Mouse (Mus musculus): ENCODE results near the gene 5330417C22Rik. TPM values are rescaled to one million over a fixed set of nuclear protein-coding genes. Genes with fewer than 3 reads are reported as not detected.
A peak's percentile ranks its signal among the peaks of the same experiment; 100 is the strongest.

5330417C22Rik gene
- polyA plus RNA-seq, 1 experiment from 2014 or later = 17.1 TPM

- Histone ChIP-seq H3K4me1 (replicated peaks) (no peaks in the 10 kb centered on the region), H3K4me3 (replicated peaks) (no peak overlapping the region), H3K9me3 (no peaks in the 10 kb centered on the region), H3K9ac (no peak overlapping the region), H3K4me2 (replicated peaks) (no peak overlapping the region), H3K27ac (no peak overlapping the region), H3K36me3 (no peaks in the 10 kb centered on the region), H3K27me3 (replicated peaks) (no peaks in the 10 kb centered on the region)
- WGBS = 72% methylated on average over 4 of the region's 4 CpGs
- peak; percentile 63; the same call in 1 of the 2 replicates for ATAC-seq
Observed at GRCm38 (mm10) chr3:108484749-108485148, 51.6 kb downstream of the 5330417C22Rik start.

GRCm38 (mm10) chr3:108478800-108479199 is 57.5 kb downstream of the 5330417C22Rik start:
- no peak for ATAC-seq
- Histone ChIP-seq H3K9ac (no peak overlapping the region), H3K4me1 (replicated peaks) (0 out of 2 replicates have a peak, but pooled peaks cover 3% of the 10 kb centered on the region), H3K27ac (no peak overlapping the region), H3K36me3 (no peaks in the 10 kb centered on the region), H3K4me3 (replicated peaks) (no peak overlapping the region), H3K4me2 (replicated peaks) (no peak overlapping the region), H3K9me3 (no peaks in the 10 kb centered on the region), H3K27me3 (replicated peaks) (no peaks in the 10 kb centered on the region)
- 74% methylated on average over 4 of the region's 4 CpGs for WGBS

- H3K4me2 ChIP-seq (replicated peaks) = peak overlapping the region; percentile 20
- H3K9me3 ChIP-seq = no peaks in the 10 kb centered on the region
- peak; percentile 93 for ATAC-seq
- no peaks in the 10 kb centered on the region for H3K27me3 ChIP-seq (replicated peaks)
- 40% methylated on average over 14 of the region's 14 CpGs for WGBS
- H3K27ac ChIP-seq = peak overlapping the region; percentile 48
- 0 out of 2 replicates have a peak, but pooled peaks cover 3% of the 10 kb centered on the region for H3K4me1 ChIP-seq (replicated peaks)
- H3K36me3 ChIP-seq = no peaks in the 10 kb centered on the region
- no peak overlapping the region for H3K4me3 ChIP-seq (replicated peaks)
- no peak overlapping the region for H3K9ac ChIP-seq
Observed at GRCm38 (mm10) chr3:108476761-108477619, 59.3 kb downstream of the 5330417C22Rik start.

- no peaks in the 10 kb centered on the region for H3K27me3 ChIP-seq (replicated peaks)
- H3K36me3 ChIP-seq = no peaks in the 10 kb centered on the region
- H3K9ac ChIP-seq = no peak overlapping the region
- no peak for ATAC-seq
- no peak overlapping the region for H3K4me2 ChIP-seq (replicated peaks)
- no peak overlapping the region for H3K27ac ChIP-seq
- no peaks in the 10 kb centered on the region for H3K9me3 ChIP-seq
- 72% methylated on average over 5 of the region's 5 CpGs for WGBS
- H3K4me3 ChIP-seq (replicated peaks) = no peak overlapping the region
- 0 out of 2 replicates have a peak, but pooled peaks cover 3% of the 10 kb centered on the region for H3K4me1 ChIP-seq (replicated peaks)
Observed at GRCm38 (mm10) chr3:108475496-108475895, 60.8 kb downstream of the 5330417C22Rik start.

GRCm38 (mm10) chr3:108474969-108475368 is 61.4 kb downstream of the 5330417C22Rik start:
- Histone ChIP-seq H3K27ac (no peak overlapping the region), H3K9ac (no peak overlapping the region), H3K9me3 (no peaks in the 10 kb centered on the region), H3K4me3 (replicated peaks) (no peak overlapping the region), H3K4me2 (replicated peaks) (no peak overlapping the region), H3K36me3 (no peaks in the 10 kb centered on the region), H3K27me3 (replicated peaks) (no peaks in the 10 kb centered on the region), H3K4me1 (replicated peaks) (0 out of 2 replicates have a peak, but pooled peaks cover 3% of the 10 kb centered on the region)
- no peak for ATAC-seq
- WGBS = 81% methylated on average over 7 of the region's 7 CpGs

- Histone ChIP-seq H3K9me3 (no peaks in the 10 kb centered on the region), H3K4me2 (replicated peaks) (no peak overlapping the region), H3K27ac (no peak overlapping the region), H3K9ac (no peak overlapping the region), H3K4me1 (replicated peaks) (no peaks in the 10 kb centered on the region), H3K4me3 (replicated peaks) (no peak overlapping the region), H3K27me3 (replicated peaks) (no peaks in the 10 kb centered on the region), H3K36me3 (no peaks in the 10 kb centered on the region)
- WGBS = 49% methylated on average over 8 of the region's 8 CpGs
- ATAC-seq = no peak
Observed at GRCm38 (mm10) chr3:108467760-108468159, 68.6 kb downstream of the 5330417C22Rik start.

- Histone ChIP-seq H3K4me2 (replicated peaks) (no peak overlapping the region), H3K4me1 (replicated peaks) (no peaks in the 10 kb centered on the region), H3K9ac (no peak overlapping the region), H3K4me3 (replicated peaks) (no peak overlapping the region), H3K9me3 (no peaks in the 10 kb centered on the region), H3K27me3 (replicated peaks) (no peaks in the 10 kb centered on the region), H3K36me3 (no peaks in the 10 kb centered on the region), H3K27ac (no peak overlapping the region)
- no peak; the same call in 1 of the 2 replicates for ATAC-seq
- 81% methylated on average over 6 of the region's 6 CpGs for WGBS
Observed at GRCm38 (mm10) chr3:108466425-108466824, 69.9 kb downstream of the 5330417C22Rik start.

GRCm38 (mm10) chr3:108458866-108459265 is 77.5 kb downstream of the 5330417C22Rik start:
- WGBS = 28% methylated on average over 10 of the region's 10 CpGs
- H3K4me2 ChIP-seq (replicated peaks) = peak overlapping the region; percentile 40
- no peak overlapping the region for H3K4me3 ChIP-seq (replicated peaks)
- peak; percentile 95 for ATAC-seq
- no peak overlapping the region for H3K27ac ChIP-seq
- H3K27me3 ChIP-seq (replicated peaks) = no peaks in the 10 kb centered on the region
- no peaks in the 10 kb centered on the region for H3K36me3 ChIP-seq
- H3K9me3 ChIP-seq = no peaks in the 10 kb centered on the region
- no peak overlapping the region for H3K9ac ChIP-seq
- 0 out of 2 replicates have a peak, but pooled peaks cover 4% of the 10 kb centered on the region for H3K4me1 ChIP-seq (replicated peaks)

- Histone ChIP-seq H3K36me3 (no peaks in the 10 kb centered on the region), H3K9ac (no peak overlapping the region), H3K9me3 (no peaks in the 10 kb centered on the region), H3K4me1 (replicated peaks) (0 out of 2 replicates have a peak, but pooled peaks cover 4% of the 10 kb centered on the region), H3K27ac (no peak overlapping the region), H3K27me3 (replicated peaks) (no peaks in the 10 kb centered on the region), H3K4me2 (replicated peaks) (peak overlapping the region; percentile 40), H3K4me3 (replicated peaks) (no peak overlapping the region)
- 50% methylated on average over 14 of the region's 14 CpGs for WGBS
- peak; percentile 52 for ATAC-seq
Observed at GRCm38 (mm10) chr3:108458380-108458779, 78.0 kb downstream of the 5330417C22Rik start.

- H3K27me3 ChIP-seq (replicated peaks) = no peaks in the 10 kb centered on the region
- no peak overlapping the region for H3K4me3 ChIP-seq (replicated peaks)
- no peaks in the 10 kb centered on the region for H3K36me3 ChIP-seq
- no peak for ATAC-seq
- no peak overlapping the region for H3K9ac ChIP-seq
- H3K4me2 ChIP-seq (replicated peaks) = no peak overlapping the region
- no peak overlapping the region for H3K27ac ChIP-seq
- 0 out of 2 replicates have a peak, but pooled peaks cover 4% of the 10 kb centered on the region for H3K4me1 ChIP-seq (replicated peaks)
- no peaks in the 10 kb centered on the region for H3K9me3 ChIP-seq
- 76% methylated on average over 1 of the region's 1 CpGs for WGBS
Observed at GRCm38 (mm10) chr3:108454172-108454571, 82.2 kb downstream of the 5330417C22Rik start.

GRCm38 (mm10) chr3:108451969-108452368 is 84.4 kb downstream of the 5330417C22Rik start:
- WGBS = 87% methylated on average over 2 of the region's 2 CpGs
- Histone ChIP-seq H3K9me3 (no peaks in the 10 kb centered on the region), H3K36me3 (no peaks in the 10 kb centered on the region), H3K4me2 (replicated peaks) (no peak overlapping the region), H3K27ac (no peak overlapping the region), H3K27me3 (replicated peaks) (no peaks in the 10 kb centered on the region), H3K4me3 (replicated peaks) (no peak overlapping the region), H3K9ac (no peak overlapping the region), H3K4me1 (replicated peaks) (no peaks in the 10 kb centered on the region)
- no peak for ATAC-seq

GRCm38 (mm10) chr3:108445366-108445705 is 91.0 kb downstream of the 5330417C22Rik start:
- peak overlapping the region; percentile 75 for H3K4me3 ChIP-seq (replicated peaks)
- H3K9me3 ChIP-seq = no peaks in the 10 kb centered on the region
- 14% methylated on average over 6 of the region's 6 CpGs for WGBS
- H3K27ac ChIP-seq = peak overlapping the region; percentile 77
- no peaks in the 10 kb centered on the region for H3K27me3 ChIP-seq (replicated peaks)
- ATAC-seq = no peak; the same call in 1 of the 2 replicates
- peak overlapping the region; percentile 68 for H3K4me2 ChIP-seq (replicated peaks)
- H3K36me3 ChIP-seq = peaks cover 3% of the 10 kb centered on the region; the same call in 1 of the 2 replicates
- H3K4me1 ChIP-seq (replicated peaks) = peaks cover 6% of the 10 kb centered on the region
- H3K9ac ChIP-seq = peak overlapping the region; percentile 44
